Mouse (Mus musculus) small intestine, adult 2 months (tissue): ENCODE measurements at regions not wholly inside any gene's neighbourhood (a gene's known extent, or its start where the extent isn't known, plus 50 kb on each side); places are given as distances from the start of the nearest gene placed in this dataset.

Source experiments
- CTCF ChIP-seq: fragments of 200-500 bp; IDR thresholded peaks from 2 replicates; pipeline ENCODE4 v1.5.1; 2012; ENCODE audit warnings: low read depth, mild to moderate bottlenecking, control low read depth, inconsistent platforms, low read length, moderate library complexity, mixed read lengths; ENCODE audit not compliant: insufficient replicate concordance, insufficient read length; ENCODE audit errors: extremely low read depth
- POLR2A ChIP-seq: fragments of 200-500 bp; IDR thresholded peaks from 2 replicates; pipeline ENCODE4 v1.6.1; 2012; ENCODE audit warnings: low read depth, mild to moderate bottlenecking, control low read depth, inconsistent platforms, low read length, moderate library complexity

DNA sequence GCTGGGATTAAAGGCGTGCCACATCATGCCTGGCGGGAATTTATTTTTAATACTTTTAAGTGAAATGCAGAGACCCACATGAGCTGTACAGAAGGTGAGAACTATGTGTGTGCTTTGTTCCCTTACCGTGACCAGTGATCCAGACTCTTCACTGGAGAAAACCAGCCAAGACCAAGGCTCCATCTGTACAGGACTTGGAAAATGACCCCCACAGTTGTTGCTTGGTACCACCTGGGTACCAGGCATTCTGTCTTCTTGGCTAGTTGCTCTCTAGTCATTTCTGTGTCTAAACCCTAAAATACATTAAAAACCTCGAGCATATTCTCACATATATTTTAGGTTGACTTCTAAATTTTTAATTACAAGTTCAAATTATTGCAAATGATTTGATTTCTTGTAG, 491.5 kb upstream of the Nox3 start:
- no peak for TF ChIP-seq CTCF
- TF ChIP-seq POLR2A = no peak
